Mouse (Mus musculus) CH12.LX (cell line): ENCODE results near the gene Nup88.

ENCODE experiments used
- CTCF ChIP-seq, 2 experiments: IDR thresholded peaks in 1 of 2; conservative IDR thresholded peaks in 1 of 2; 2 replicates each; pipeline ENCODE4 v1.5.1; 2011 to 2012; ENCODE audit warnings: low read depth in 2 of 2, low read length in 2 of 2, improper control_type of control experiment in 1 of 2, inconsistent platforms in 1 of 2, mild to moderate bottlenecking in 1 of 2, moderate library complexity in 1 of 2
- MEF2A ChIP-seq: IDR thresholded peaks from 2 replicates; pipeline ENCODE4 v1.6.1; 2014; ENCODE audit warnings: low read depth, mild to moderate bottlenecking, inconsistent platforms, low read length, improper control_type of control experiment, borderline replicate concordance
- MXI1 ChIP-seq: IDR thresholded peaks from 2 replicates; pipeline ENCODE4 v1.6.1; 2011; ENCODE audit warnings: mild to moderate bottlenecking, low read depth, low read length, improper control_type of control experiment
- RCOR1 ChIP-seq: conservative IDR thresholded peaks from 2 replicates; pipeline ENCODE4 v1.6.1; 2012; ENCODE audit warnings: low read depth, mild to moderate bottlenecking, inconsistent platforms, low read length, improper control_type of control experiment
- SIN3A ChIP-seq: IDR thresholded peaks from 2 replicates; pipeline ENCODE4 v1.6.1; 2012; ENCODE audit warnings: low read length, improper control_type of control experiment, inconsistent platforms
- ZNF384 ChIP-seq: IDR thresholded peaks from 2 replicates; pipeline ENCODE4 v1.6.1; 2012; ENCODE audit warnings: low read depth, low read length, improper control_type of control experiment, inconsistent platforms

DNA sequence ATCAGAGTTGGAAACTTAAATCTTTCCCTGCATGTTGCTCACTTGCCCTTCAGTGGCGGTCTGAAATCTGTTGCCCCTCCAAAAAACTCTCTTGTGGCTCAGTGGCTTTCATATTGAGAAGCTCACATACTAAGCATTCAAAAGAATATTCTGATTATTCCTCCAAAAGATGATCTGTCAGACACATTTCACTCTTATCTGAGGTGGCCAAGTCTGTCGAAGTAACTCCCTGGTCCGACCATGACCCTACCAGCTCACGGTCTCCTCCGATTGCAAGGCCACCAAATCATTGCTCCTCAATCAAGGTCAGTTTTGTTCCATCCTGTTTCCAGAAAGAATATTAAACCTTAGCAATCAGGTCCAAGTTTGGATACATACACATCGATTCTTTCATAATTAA, 37.3 kb upstream of the Nup88 start:
- TF ChIP-seq CTCF (conservative IDR thresholded peaks at IDR 0.05 in 1 of 2, IDR thresholded peaks at IDR 0.05 in 1 of 2; ENCODE audit: low read depth in 2 of 2, low read length in 2 of 2), result no peak
- no peak for TF ChIP-seq ZNF384
- TF ChIP-seq RCOR1, result no peak
- no peak for TF ChIP-seq MXI1
- TF ChIP-seq SIN3A, result no peak
- TF ChIP-seq MEF2A, result no peak
